ENCODE assay signal across 9 mouse cellular contexts in genomic region chr2:153070762-153071490, GRCm38 (mm10). TPM values are rescaled to one million over a fixed set of nuclear protein-coding genes. Genes with fewer than 3 reads are reported as not detected.
DNase-seq lines count a peak whose midpoint lies in the region; ATAC-seq and TF ChIP-seq lines count a peak whose summit lies in the region.
"Had no signal": no experiment of that assay in that cellular context is flagged by ENCODE, and none has a peak within 500 bp of the region (broad histone marks: within the 10 kb centered on the region; RNA-seq: fewer than 3 reads in every experiment).

No protein-coding gene starts in this region.

- no peaks in the 10 kb centered on the region for H3K36me3 ChIP-seq in hindbrain, embryonic 10.5 days
- no peaks in the 10 kb centered on the region for H3K36me3 ChIP-seq in midbrain, embryonic 10.5 days
- H3K36me3 ChIP-seq: embryonic facial prominence, embryonic 12.5 days; liver, embryonic 15.5 days had no signal

- H3K27me3 ChIP-seq in hindbrain, embryonic 10.5 days (ENCODE audit: insufficient read depth, poor library complexity, severe bottlenecking): peaks cover 85% of the 10 kb centered on the region
- H3K27me3 ChIP-seq in midbrain, embryonic 10.5 days (ENCODE audit: low read depth, poor library complexity, severe bottlenecking): peaks cover 89% of the 10 kb centered on the region

- H3K27ac ChIP-seq in hindbrain, embryonic 10.5 days: no peak overlapping the region
- no peak overlapping the region for H3K27ac ChIP-seq in midbrain, embryonic 10.5 days (replicated peaks)
- H3K27ac ChIP-seq: embryonic facial prominence, embryonic 12.5 days; liver, embryonic 15.5 days had no signal

- TF ChIP-seq CTCF in lung, adult 2 months (IDR thresholded peaks at IDR 0.05; ENCODE audit: insufficient read depth, low read length): no peak; the same call in 1 of the 2 replicates

- no peak for TF ChIP-seq POLR2A in lung, adult 2 months (IDR thresholded peaks at IDR 0.05; ENCODE audit: borderline replicate concordance, extremely low read depth, low read depth, low read length)

- no peak overlapping the region for H3K4me3 ChIP-seq in lung, adult 2 months (replicated peaks; ENCODE audit: extremely low read depth, low read depth, low read length)
- H3K4me3 ChIP-seq in hindbrain, embryonic 10.5 days: no peak overlapping the region
- 0 out of 2 replicates have a peak overlapping the region, but pooled peaks have one; percentile 53 for H3K4me3 ChIP-seq in midbrain, embryonic 10.5 days

- H3K4me1 ChIP-seq in lung, adult 2 months (ENCODE audit: control insufficient read depth, insufficient read depth, low read length): peaks cover 5% of the 10 kb centered on the region
- peaks cover 14% of the 10 kb centered on the region for H3K4me1 ChIP-seq in hindbrain, embryonic 10.5 days (replicated peaks)
- peaks cover 12% of the 10 kb centered on the region for H3K4me1 ChIP-seq in midbrain, embryonic 10.5 days

- WGBS in lung, adult 2 months: 43% methylated on average over 23 of the region's 23 CpGs
- 9% methylated on average over 23 of the region's 23 CpGs for whole genome bisulfite sequencing in hindbrain, embryonic 10.5 days
- WGBS in midbrain, embryonic 10.5 days: 7% methylated on average over 23 of the region's 23 CpGs

- H3K9me3 ChIP-seq in hindbrain, embryonic 10.5 days: no peaks in the 10 kb centered on the region
- H3K9me3 ChIP-seq in midbrain, embryonic 10.5 days (replicated peaks): no peaks in the 10 kb centered on the region
- H3K9me3 ChIP-seq: embryonic facial prominence, embryonic 12.5 days; liver, embryonic 15.5 days had no signal

- peak; percentile 34 to 47 for DNase-seq in lung, adult 18-20 months
- no peak for DNase-seq in lung, adult 2 months
- peak; percentile 36 for DNase-seq in hindbrain, embryonic 10.5 days (ENCODE audit: low spot score)
- peak; percentile 43 for DNase-seq in midbrain, embryonic 10.5 days (ENCODE audit: low spot score)
- DNase-seq in ovary, postnatal 10 days (ENCODE audit: low spot score): no peak
- DNase-seq in right cerebral cortex, adult 18-20 months: no peak

- ATAC-seq in cerebellum, adult (ENCODE audit: insufficient number of reproducible peaks, low FRiP score, low TSS enrichment): peak; percentile 57

RNA-seq across cellular contexts. Expression of gene Ccm2l, which starts 5.2 kb away (rescaled TPM):
- 164 and 177 TPM in 2 replicates for polyA plus RNA-seq in lung, adult 2 months (2012; rRNA removed)
- polyA plus RNA-seq in hindbrain, embryonic 10.5 days (2016; fragmentation: Nextera tagmentation; extraction: Ambion mirVana): 1.3 and 1.8 TPM in 2 replicates
- 1.1 and 1.2 TPM in 2 replicates for polyA plus RNA-seq in midbrain, embryonic 10.5 days (2016; fragmentation: Nextera tagmentation; extraction: Ambion mirVana)

RNA-seq across cellular contexts. Expression of gene Hck, which starts 37.3 kb away (rescaled TPM):
- 45.0 and 52.8 TPM in 2 replicates for polyA plus RNA-seq in lung, adult 2 months (2012; rRNA removed)
- 1.4 and 2.7 TPM in 2 replicates for polyA plus RNA-seq in hindbrain, embryonic 10.5 days (2016; fragmentation: Nextera tagmentation; extraction: Ambion mirVana)
- polyA plus RNA-seq in midbrain, embryonic 10.5 days (2016; fragmentation: Nextera tagmentation; extraction: Ambion mirVana): 2.1 and 2.2 TPM in 2 replicates

RNA-seq across cellular contexts. Expression of gene Xkr7, which starts 39.3 kb away (rescaled TPM):
- polyA plus RNA-seq in lung, adult 2 months (2012; rRNA removed): 0.03 TPM in 1 of 2 replicates, not detected in the other
- polyA plus RNA-seq in hindbrain, embryonic 10.5 days (2016; fragmentation: Nextera tagmentation; extraction: Ambion mirVana): 0.73 and 1.1 TPM in 2 replicates
- polyA plus RNA-seq in midbrain, embryonic 10.5 days (2016; fragmentation: Nextera tagmentation; extraction: Ambion mirVana): 0.21 and 0.68 TPM in 2 replicates
- polyA plus RNA-seq: liver, embryonic 15.5 days had no signal

RNA-seq across cellular contexts. Expression of gene Pdrg1, which starts 55.7 kb away (rescaled TPM):
- polyA plus RNA-seq in lung, adult 2 months (2012; rRNA removed): 39.9 and 61.9 TPM in 2 replicates
- 110 and 120 TPM in 2 replicates for polyA plus RNA-seq in hindbrain, embryonic 10.5 days (2016; fragmentation: Nextera tagmentation; extraction: Ambion mirVana)
- 108 and 111 TPM in 2 replicates for polyA plus RNA-seq in midbrain, embryonic 10.5 days (2016; fragmentation: Nextera tagmentation; extraction: Ambion mirVana)

Comparison
In these comparisons a context has a peak if more than half of its experiments do, and no peak if none do; other contexts are left out.
1. DNase-seq: peak in lung, adult 18-20 months (2 of 2), hindbrain, embryonic 10.5 days (single experiment) and midbrain, embryonic 10.5 days (single experiment); none in lung, adult 2 months (single experiment), ovary, postnatal 10 days (single experiment) and right cerebral cortex, adult 18-20 months (single experiment).
2. RNA of gene Ccm2l, which starts 5.2 kb away (polyA plus RNA-seq): 164 to 177 TPM in lung, adult 2 months; 1.3 to 1.8 TPM in hindbrain, embryonic 10.5 days and 1.1 to 1.2 TPM in midbrain, embryonic 10.5 days; every median in the first group is over 10 times any median in the second.
3. RNA of gene Hck, which starts 37.3 kb away (polyA plus RNA-seq): 45.0 to 52.8 TPM in lung, adult 2 months; 1.4 to 2.7 TPM in hindbrain, embryonic 10.5 days and 2.1 to 2.2 TPM in midbrain, embryonic 10.5 days; every median in the first group is over 10 times any median in the second.